Mouse (Mus musculus): ENCODE measurements around the gene Spindoc. TPM values are rescaled to one million over a fixed set of nuclear protein-coding genes. Genes with fewer than 3 reads are reported as not detected.
"Not testable (repeated sequence)": the region's sequence is repeated elsewhere in the genome, so short reads cannot be mapped to it uniquely, and the experiment has no call there.

Spindoc gene
- polyA plus RNA-seq, 1 experiment, result 43.8 TPM

GRCm38 (mm10) chr19:7404623-7405229 is 21.9 kb upstream of the Spindoc start:
- Histone ChIP-seq H3K4me3 (ENCODE audit: low read depth, low read length) (no peak overlapping the region), H3K27ac (ENCODE audit: insufficient read depth, low read length) (no peak overlapping the region), H3K4me1 (ENCODE audit: control insufficient read depth, insufficient read depth, low read length) (no peaks in the 10 kb centered on the region), H3K9me3 (replicated peaks; ENCODE audit: control insufficient read depth, insufficient read depth, low read length, poor library complexity, severe bottlenecking) (no peaks in the 10 kb centered on the region; the same call in 1 of the 2 replicates), H3K9ac (ENCODE audit: low read depth, poor library complexity, severe bottlenecking) (no peak overlapping the region), H3K36me3 (ENCODE audit: control insufficient read depth, insufficient read depth, low read length, poor library complexity, severe bottlenecking) (no peaks in the 10 kb centered on the region), H3K27me3 (ENCODE audit: control insufficient read depth, insufficient read depth, low read length, poor library complexity, severe bottlenecking) (no peaks in the 10 kb centered on the region)
- no peak for TF ChIP-seq EP300 (IDR thresholded peaks at IDR 0.05; ENCODE audit: insufficient read depth, low read depth, low read length)
- TF ChIP-seq CTCF (IDR thresholded peaks at IDR 0.05; ENCODE audit: low read depth, low read length), result no peak
- no peak for TF ChIP-seq POLR2A (IDR thresholded peaks at IDR 0.05; ENCODE audit: insufficient read depth, low read length)

GRCm38 (mm10) chr19:7400635-7401034 is 17.8 kb upstream of the Spindoc start:
- Histone ChIP-seq H3K27me3 (ENCODE audit: control insufficient read depth, insufficient read depth, low read length, poor library complexity, severe bottlenecking) (no peaks in the 10 kb centered on the region), H3K4me1 (ENCODE audit: control insufficient read depth, insufficient read depth, low read length) (no peaks in the 10 kb centered on the region), H3K27ac (ENCODE audit: insufficient read depth, low read length) (no peak overlapping the region), H3K9me3 (replicated peaks; ENCODE audit: control insufficient read depth, insufficient read depth, low read length, poor library complexity, severe bottlenecking) (no peaks in the 10 kb centered on the region), H3K9ac (ENCODE audit: low read depth, poor library complexity, severe bottlenecking) (no peak overlapping the region), H3K4me3 (ENCODE audit: low read depth, low read length) (no peak overlapping the region), H3K36me3 (ENCODE audit: control insufficient read depth, insufficient read depth, low read length, poor library complexity, severe bottlenecking) (no peaks in the 10 kb centered on the region)
- TF ChIP-seq POLR2A (IDR thresholded peaks at IDR 0.05; ENCODE audit: insufficient read depth, low read length), result no peak
- TF ChIP-seq EP300 (IDR thresholded peaks at IDR 0.05; ENCODE audit: insufficient read depth, low read depth, low read length), result no peak
- TF ChIP-seq CTCF (IDR thresholded peaks at IDR 0.05; ENCODE audit: low read depth, low read length), result no peak

DNA sequence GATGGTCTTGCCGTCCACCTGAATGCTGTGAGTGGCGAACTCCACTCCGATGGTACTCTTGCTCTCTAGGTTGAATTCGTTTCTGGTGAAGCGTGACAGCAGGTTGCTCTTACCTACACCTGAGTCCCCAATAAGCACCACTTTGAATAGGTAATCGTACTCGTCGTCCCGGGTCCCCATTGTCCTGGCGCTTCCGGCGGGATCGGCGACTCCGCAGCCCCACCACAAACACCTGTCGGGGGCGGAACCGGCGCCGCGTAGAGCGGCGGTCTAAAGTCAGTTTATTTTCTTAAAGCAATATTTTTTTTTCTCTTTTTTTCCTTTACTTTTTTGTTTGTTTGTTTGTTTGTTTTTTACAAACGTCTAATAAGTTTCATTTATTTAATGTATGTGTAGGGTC is 16.1 kb upstream of the Spindoc start:
- not testable (repeated sequence) for H3K27me3 ChIP-seq (ENCODE audit: control insufficient read depth, insufficient read depth, low read length, poor library complexity, severe bottlenecking); H3K4me1 ChIP-seq (ENCODE audit: control insufficient read depth, insufficient read depth, low read length); H3K27ac ChIP-seq (ENCODE audit: insufficient read depth, low read length); H3K9me3 ChIP-seq (replicated peaks; ENCODE audit: control insufficient read depth, insufficient read depth, low read length, poor library complexity, severe bottlenecking); H3K36me3 ChIP-seq (ENCODE audit: control insufficient read depth, insufficient read depth, low read length, poor library complexity, severe bottlenecking); H3K9ac ChIP-seq (ENCODE audit: low read depth, poor library complexity, severe bottlenecking); H3K4me3 ChIP-seq (ENCODE audit: low read depth, low read length)

- not testable (repeated sequence) for H3K9ac ChIP-seq (ENCODE audit: low read depth, poor library complexity, severe bottlenecking); H3K4me3 ChIP-seq (ENCODE audit: low read depth, low read length); H3K9me3 ChIP-seq (replicated peaks; ENCODE audit: control insufficient read depth, insufficient read depth, low read length, poor library complexity, severe bottlenecking); H3K27ac ChIP-seq (ENCODE audit: insufficient read depth, low read length); H3K27me3 ChIP-seq (ENCODE audit: control insufficient read depth, insufficient read depth, low read length, poor library complexity, severe bottlenecking); H3K4me1 ChIP-seq (ENCODE audit: control insufficient read depth, insufficient read depth, low read length); H3K36me3 ChIP-seq (ENCODE audit: control insufficient read depth, insufficient read depth, low read length, poor library complexity, severe bottlenecking)
- TF ChIP-seq CTCF (IDR thresholded peaks at IDR 0.05; ENCODE audit: low read depth, low read length), result peak; percentile 20
Observed at GRCm38 (mm10) chr19:7396867-7397826, 14.4 kb upstream of the Spindoc start.

GRCm38 (mm10) chr19:7388488-7388887 is 5.7 kb upstream of the Spindoc start:
- Histone ChIP-seq H3K9ac (ENCODE audit: low read depth, poor library complexity, severe bottlenecking) (no peak overlapping the region), H3K27ac (ENCODE audit: insufficient read depth, low read length) (peak overlapping the region; percentile 87), H3K4me3 (ENCODE audit: low read depth, low read length) (no peak overlapping the region), H3K9me3 (replicated peaks; ENCODE audit: control insufficient read depth, insufficient read depth, low read length, poor library complexity, severe bottlenecking) (no peaks in the 10 kb centered on the region), H3K36me3 (ENCODE audit: control insufficient read depth, insufficient read depth, low read length, poor library complexity, severe bottlenecking) (no peaks in the 10 kb centered on the region), H3K4me1 (ENCODE audit: control insufficient read depth, insufficient read depth, low read length) (no peaks in the 10 kb centered on the region), H3K27me3 (ENCODE audit: control insufficient read depth, insufficient read depth, low read length, poor library complexity, severe bottlenecking) (no peaks in the 10 kb centered on the region)
- no peak for TF ChIP-seq POLR2A (IDR thresholded peaks at IDR 0.05; ENCODE audit: insufficient read depth, low read length)
- no peak for TF ChIP-seq EP300 (IDR thresholded peaks at IDR 0.05; ENCODE audit: insufficient read depth, low read depth, low read length)
- no peak for TF ChIP-seq CTCF (IDR thresholded peaks at IDR 0.05; ENCODE audit: low read depth, low read length)

DNA sequence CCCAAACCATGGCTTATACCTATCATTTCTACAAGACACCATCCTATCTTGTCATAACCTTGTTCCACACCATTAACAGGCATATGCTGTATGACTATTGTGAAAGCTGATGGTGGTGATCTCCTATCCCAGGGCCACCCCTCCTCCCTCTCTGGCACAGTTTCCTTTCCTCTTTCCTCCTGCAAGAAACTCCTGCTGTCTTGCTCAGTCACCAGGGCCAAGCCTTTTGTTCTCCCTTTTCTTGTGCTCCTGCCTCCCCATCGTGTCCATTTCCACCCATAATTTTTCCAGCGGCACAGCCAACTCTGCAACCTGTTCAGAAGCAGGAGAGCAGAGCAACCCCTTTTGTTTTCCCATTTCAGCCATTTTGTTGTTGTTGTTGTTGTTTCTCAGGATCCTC is 3.2 kb upstream of the Spindoc start:
- H3K27me3 ChIP-seq (ENCODE audit: control insufficient read depth, insufficient read depth, low read length, poor library complexity, severe bottlenecking), result no peaks in the 10 kb centered on the region
- TF ChIP-seq POLR2A (IDR thresholded peaks at IDR 0.05; ENCODE audit: insufficient read depth, low read length), result no peak
- TF ChIP-seq CTCF (IDR thresholded peaks at IDR 0.05; ENCODE audit: low read depth, low read length), result no peak
- TF ChIP-seq EP300 (IDR thresholded peaks at IDR 0.05; ENCODE audit: insufficient read depth, low read depth, low read length), result no peak
- peak overlapping the region; percentile 53 for H3K27ac ChIP-seq (ENCODE audit: insufficient read depth, low read length)
- H3K36me3 ChIP-seq (ENCODE audit: control insufficient read depth, insufficient read depth, low read length, poor library complexity, severe bottlenecking), result no peaks in the 10 kb centered on the region
- H3K4me3 ChIP-seq (ENCODE audit: low read depth, low read length), result no peak overlapping the region
- H3K4me1 ChIP-seq (ENCODE audit: control insufficient read depth, insufficient read depth, low read length), result no peaks in the 10 kb centered on the region
- no peaks in the 10 kb centered on the region for H3K9me3 ChIP-seq (replicated peaks; ENCODE audit: control insufficient read depth, insufficient read depth, low read length, poor library complexity, severe bottlenecking)
- H3K9ac ChIP-seq (ENCODE audit: low read depth, poor library complexity, severe bottlenecking), result no peak overlapping the region
